ENCODE assay signal across 10 mouse cellular contexts in the genomic region with DNA sequence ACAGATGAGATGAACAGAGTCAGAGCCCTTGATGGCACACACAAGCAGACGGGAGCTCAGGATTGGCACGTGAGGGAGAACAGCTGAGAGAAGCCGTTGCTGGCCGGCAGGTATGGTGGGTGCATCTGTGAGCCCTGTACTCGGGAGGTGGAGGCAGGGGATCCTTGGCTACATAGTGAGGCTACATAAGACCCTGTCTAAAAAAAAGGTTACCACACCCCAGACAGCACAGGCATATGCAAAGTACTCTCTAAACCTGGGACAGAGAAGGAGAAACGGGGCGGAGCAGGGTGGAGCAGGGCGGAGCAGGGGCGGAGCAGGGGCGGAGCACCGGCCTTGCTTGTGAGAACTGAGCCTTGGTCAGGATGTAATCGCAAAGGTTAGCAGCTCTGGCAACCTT. TPM values are rescaled to one million over a fixed set of nuclear protein-coding genes. Genes with fewer than 3 reads are reported as not detected.
DNase-seq lines count a peak whose midpoint lies in the region; ATAC-seq and TF ChIP-seq lines count a peak whose summit lies in the region.
"Had no signal": no experiment of that assay in that cellular context is flagged by ENCODE, and none has a peak within 500 bp of the region (broad histone marks: within the 10 kb centered on the region; RNA-seq: fewer than 3 reads in every experiment).

No protein-coding gene starts in this region.

- TF ChIP-seq CTCF in thymus, adult 2 months (IDR thresholded peaks at IDR 0.05; ENCODE audit: borderline replicate concordance, control insufficient read depth, extremely low read depth, insufficient read depth, low read length, poor library complexity): no peak
- no peak for TF ChIP-seq CTCF in lung, adult 2 months (IDR thresholded peaks at IDR 0.05; ENCODE audit: insufficient read depth, low read length)

- H3K9me3 ChIP-seq in hindbrain, embryonic 14.5 days (ENCODE audit: control insufficient read depth, low read length): no peaks in the 10 kb centered on the region
- H3K9me3 ChIP-seq: neural tube, embryonic 12.5 days had no signal

- H3K9ac ChIP-seq in hindbrain, embryonic 14.5 days: no peak overlapping the region
- H3K9ac ChIP-seq: neural tube, embryonic 12.5 days had no signal

- WGBS in thymus, adult 2 months: 94% methylated on average over 12 of the region's 12 CpGs
- 59% methylated on average over 12 of the region's 12 CpGs for WGBS in lung, adult 2 months
- WGBS in hindbrain, embryonic 14.5 days: 36% methylated on average over 12 of the region's 12 CpGs

- no peaks in the 10 kb centered on the region for H3K27me3 ChIP-seq in thymus, adult 2 months (ENCODE audit: control insufficient read depth, insufficient read depth, low read length)
- no peaks in the 10 kb centered on the region for H3K27me3 ChIP-seq in hindbrain, embryonic 14.5 days (ENCODE audit: control insufficient read depth, insufficient read depth, low read length)
- H3K27me3 ChIP-seq: neural tube, embryonic 12.5 days; Patski had no signal

- peaks cover 19% of the 10 kb centered on the region for H3K36me3 ChIP-seq in thymus, adult 2 months (ENCODE audit: control insufficient read depth, insufficient read depth, low read length)
- H3K36me3 ChIP-seq in hindbrain, embryonic 14.5 days (replicated peaks; ENCODE audit: control insufficient read depth, insufficient read depth): peaks cover 49% of the 10 kb centered on the region

- H3K4me1 ChIP-seq in thymus, adult 2 months (replicated peaks; ENCODE audit: control insufficient read depth, insufficient read depth, low read length): peaks cover 5% of the 10 kb centered on the region
- no peaks in the 10 kb centered on the region; the same call in 1 of the 2 replicates for H3K4me1 ChIP-seq in lung, adult 2 months (ENCODE audit: control insufficient read depth, insufficient read depth, low read length)
- H3K4me1 ChIP-seq in hindbrain, embryonic 14.5 days (replicated peaks; ENCODE audit: control insufficient read depth, insufficient read depth, low read length): peaks cover 11% of the 10 kb centered on the region

- no peak overlapping the region for H3K4me2 ChIP-seq in hindbrain, embryonic 14.5 days (replicated peaks)
- H3K4me2 ChIP-seq: neural tube, embryonic 12.5 days had no signal

- no peak overlapping the region for H3K4me3 ChIP-seq in thymus, adult 2 months (ENCODE audit: control insufficient read depth, insufficient read depth, low read length)
- no peak overlapping the region for H3K4me3 ChIP-seq in lung, adult 2 months (replicated peaks; ENCODE audit: extremely low read depth, low read depth, low read length)
- no peak overlapping the region for H3K4me3 ChIP-seq in hindbrain, embryonic 14.5 days (replicated peaks; ENCODE audit: low read length)
- H3K4me3 ChIP-seq: neural tube, embryonic 12.5 days had no signal

- intact Hi-C loops in heart, postnatal 36 days (cut with DNase I): no loop called here

- DNase-seq in cerebellum, postnatal 25 days: peak; percentile 49 to 65
- no peak for DNase-seq in cerebellum, postnatal 4 days (ENCODE audit: low spot score in 2 of 2)
- DNase-seq in thymus, adult 2 months: peak; percentile 49
- DNase-seq in thymus, adult 18-20 months: no peak
- peak; percentile 33 to 40 for DNase-seq in heart, postnatal 36 days
- DNase-seq in lung, adult 2 months: peak; percentile 36
- peak; percentile 41 to 46 for DNase-seq in thymus, postnatal 36 days
- DNase-seq in hindbrain, embryonic 14.5 days (ENCODE audit: low spot score): no peak

- TF ChIP-seq POLR2A in thymus, adult 2 months (IDR thresholded peaks at IDR 0.05; ENCODE audit: control insufficient read depth, extremely low read depth, insufficient read depth, low read length, poor library complexity): no peak
- no peak for TF ChIP-seq POLR2A in lung, adult 2 months (IDR thresholded peaks at IDR 0.05; ENCODE audit: borderline replicate concordance, extremely low read depth, low read depth, low read length)

- ATAC-seq in hindbrain, embryonic 14.5 days (ENCODE audit: low FRiP score): no peak
- ATAC-seq: Patski had no signal

- no peak overlapping the region for H3K27ac ChIP-seq in thymus, adult 2 months (ENCODE audit: control insufficient read depth, insufficient read depth, low read length)
- no peak overlapping the region for H3K27ac ChIP-seq in hindbrain, embryonic 14.5 days
- H3K27ac ChIP-seq: neural tube, embryonic 12.5 days had no signal

RNA-seq across cellular contexts. Expression of gene Rcc1, which starts 2.8 kb away (rescaled TPM):
- 31.9 and 40.8 TPM in 2 replicates for polyA plus RNA-seq in thymus, adult 2 months (2012; rRNA removed)
- 1 to 10 TPM; 6.4 to 7.2 TPM for total RNA-seq in heart, postnatal 36 days (2021)
- 3.9 and 5.3 TPM in 2 replicates for polyA plus RNA-seq in lung, adult 2 months (2012; rRNA removed)
- polyA plus RNA-seq in hindbrain, embryonic 14.5 days (2014; fragmentation: Nextera tagmentation; extraction: Ambion mirVana): 20.0 and 22.4 TPM in 2 replicates

RNA-seq across cellular contexts. Expression of gene Trnau1ap, which starts 26.8 kb away (rescaled TPM):
- polyA plus RNA-seq in thymus, adult 2 months (2012; rRNA removed): 18.9 and 23.1 TPM in 2 replicates
- total RNA-seq in heart, postnatal 36 days (2021): 10 to 100 TPM; 25.0 to 28.8 TPM
- polyA plus RNA-seq in lung, adult 2 months (2012; rRNA removed): 16.4 and 17.8 TPM in 2 replicates
- polyA plus RNA-seq in hindbrain, embryonic 14.5 days (2014; fragmentation: Nextera tagmentation; extraction: Ambion mirVana): 66.8 and 73.1 TPM in 2 replicates

RNA-seq across cellular contexts. Expression of gene Rab42, which starts 53.0 kb away (rescaled TPM):
- 6.2 and 6.8 TPM in 2 replicates for polyA plus RNA-seq in thymus, adult 2 months (2012; rRNA removed)
- under 1 TPM in 1 of 2 experiments, not detected in 1; 0.98 TPM for total RNA-seq in heart, postnatal 36 days (2021)
- 1.9 and 2.0 TPM in 2 replicates for polyA plus RNA-seq in lung, adult 2 months (2012; rRNA removed)
- 0.95 and 1.5 TPM in 2 replicates for polyA plus RNA-seq in hindbrain, embryonic 14.5 days (2014; fragmentation: Nextera tagmentation; extraction: Ambion mirVana)
- polyA plus RNA-seq: Patski had no signal

Comparison
In these comparisons a context has a peak if more than half of its experiments do, and no peak if none do; other contexts are left out.
1. DNase-seq: peak in cerebellum, postnatal 25 days (2 of 2), thymus, adult 2 months (single experiment), heart, postnatal 36 days (2 of 2), lung, adult 2 months (single experiment) and thymus, postnatal 36 days (2 of 2); none in cerebellum, postnatal 4 days (0 of 2), thymus, adult 18-20 months (0 of 2) and hindbrain, embryonic 14.5 days (single experiment).